Mouse (Mus musculus) neural tube, embryonic 14.5 days (tissue): Measurements from ENCODE around the gene Pwwp2b. TPM values are rescaled to one million over a fixed set of nuclear protein-coding genes. Genes with fewer than 3 reads are reported as not detected.
A peak's percentile ranks its signal among the peaks of the same experiment; 100 is the strongest.

Experiments used
- ATAC-seq: fragments of 200-750 bp; cut with Nextera tagmentation; 2 replicates; pipeline ENCODE4 v1.8.0; 2017; ENCODE audit warnings: low read depth, mild to moderate bottlenecking, moderate TSS enrichment, moderate library complexity
- H3K27ac ChIP-seq: fragments of 300-500 bp; sonication (generic); 2 replicates; pipeline ENCODE4 v1.5.1; 2014; ENCODE audit warnings: low read depth, mild to moderate bottlenecking, control low read depth, low read length, moderate library complexity, mixed read lengths
- H3K27me3 ChIP-seq: fragments of 300-500 bp; sonication (generic); 2 replicates; pipeline ENCODE4 v1.6.1; 2014; ENCODE audit warnings: low read length; ENCODE audit not compliant: control insufficient read depth, insufficient read depth
- H3K36me3 ChIP-seq: fragments of 300-500 bp; sonication (generic); 2 replicates; pipeline ENCODE4 v1.6.1; 2014; ENCODE audit warnings: low read length, mixed read lengths; ENCODE audit not compliant: control insufficient read depth, insufficient read depth
- H3K4me1 ChIP-seq: fragments of 300-500 bp; sonication (generic); 2 replicates; pipeline ENCODE4 v1.6.1; 2014; ENCODE audit warnings: low read length; ENCODE audit not compliant: control insufficient read depth, insufficient read depth
- H3K4me2 ChIP-seq: fragments of 300-500 bp; sonication (generic); 2 replicates; pipeline ENCODE4 v1.6.1; 2014; ENCODE audit warnings: mild to moderate bottlenecking, low read depth, low read length, control low read depth
- H3K4me3 ChIP-seq: fragments of 300-500 bp; sonication (generic); 2 replicates; pipeline ENCODE4 v1.5.1; 2014; ENCODE audit warnings: low read depth, low read length, control low read depth, mixed read lengths
- H3K9ac ChIP-seq: fragments of 300-500 bp; sonication (generic); replicated peaks from 2 replicates; pipeline ENCODE4 v1.6.1; 2014; ENCODE audit warnings: low read depth, mild to moderate bottlenecking, control low read depth, low read length, mixed read lengths
- H3K9me3 ChIP-seq: fragments of 300-500 bp; sonication (generic); 2 replicates; pipeline ENCODE4 v1.6.1; 2016; ENCODE audit warnings: low read length; ENCODE audit not compliant: control insufficient read depth
- WGBS: fragments of 180-500 bp; shearing (Covaris S2); extraction: QIAGEN DNeasy Blood & Tissue Kit; methylation state at CpG from one replicate; pipeline ENCODE4 v1.1.7; 2014; 5-methylcytosine and 5-hydroxymethylcytosine counted together
- polyA plus RNA-seq: library from polyadenylated mRNA; unstranded; fragments of >200 nt; fragmentation: Nextera tagmentation; extraction: Ambion mirVana; gene quantifications from 2 replicates; pipeline ENCODE4 v1.2.1, GENCODE M21; 2014

Gene Pwwp2b
- polyA plus RNA-seq, 1 experiment from 2014 or later: 6.4 TPM

GRCm38 (mm10) chr7:139249406-139250210 is 1.3 kb downstream of the Pwwp2b start:
- Histone ChIP-seq H3K36me3 (no peaks in the 10 kb centered on the region), H3K27ac (no peak overlapping the region), H3K4me3 (peak overlapping the region; percentile 58; the same call in 1 of the 2 replicates), H3K4me2 (peak overlapping the region; percentile 99), H3K4me1 (peaks cover 22% of the 10 kb centered on the region), H3K9ac (no peak overlapping the region), H3K27me3 (0 out of 2 replicates have a peak, but pooled peaks cover 2% of the 10 kb centered on the region), H3K9me3 (no peaks in the 10 kb centered on the region)
- ATAC-seq: no peak
- WGBS: 32% methylated on average over 6 of the region's 7 CpGs

GRCm38 (mm10) chr7:139251881-139252301 is 3.6 kb downstream of the Pwwp2b start:
- ATAC-seq: 0 out of 2 replicates have a peak, but pooled peaks have one; percentile 9
- H3K4me3 ChIP-seq: no peak overlapping the region
- H3K4me2 ChIP-seq: no peak overlapping the region
- H3K36me3 ChIP-seq: 0 out of 2 replicates have a peak, but pooled peaks cover 5% of the 10 kb centered on the region
- no peak overlapping the region for H3K27ac ChIP-seq
- H3K4me1 ChIP-seq: peaks cover 22% of the 10 kb centered on the region
- H3K9me3 ChIP-seq: no peaks in the 10 kb centered on the region
- H3K9ac ChIP-seq: no peak overlapping the region
- WGBS: 54% methylated on average over 5 of the region's 5 CpGs
- H3K27me3 ChIP-seq: no peaks in the 10 kb centered on the region

- no peak overlapping the region for H3K4me2 ChIP-seq
- WGBS: 95% methylated on average over 7 of the region's 7 CpGs
- no peaks in the 10 kb centered on the region for H3K9me3 ChIP-seq
- no peaks in the 10 kb centered on the region for H3K27me3 ChIP-seq
- H3K4me1 ChIP-seq: peaks cover 17% of the 10 kb centered on the region
- 0 out of 2 replicates have a peak, but pooled peaks cover 5% of the 10 kb centered on the region for H3K36me3 ChIP-seq
- H3K27ac ChIP-seq: no peak overlapping the region
- no peak overlapping the region for H3K9ac ChIP-seq
- ATAC-seq: no peak
- no peak overlapping the region for H3K4me3 ChIP-seq
Measured at GRCm38 (mm10) chr7:139252566-139252965, 4.3 kb downstream of the Pwwp2b start.

- no peak for ATAC-seq
- Histone ChIP-seq H3K4me3 (no peak overlapping the region), H3K9ac (no peak overlapping the region), H3K4me1 (peaks cover 13% of the 10 kb centered on the region), H3K36me3 (0 out of 2 replicates have a peak, but pooled peaks cover 5% of the 10 kb centered on the region), H3K9me3 (no peaks in the 10 kb centered on the region), H3K27me3 (no peaks in the 10 kb centered on the region), H3K27ac (no peak overlapping the region), H3K4me2 (no peak overlapping the region)
- WGBS: 80% methylated on average over 9 of the region's 9 CpGs
Measured at GRCm38 (mm10) chr7:139252986-139253385, 4.7 kb downstream of the Pwwp2b start.

GRCm38 (mm10) chr7:139253462-139253861 is 5.2 kb downstream of the Pwwp2b start:
- H3K9me3 ChIP-seq: no peaks in the 10 kb centered on the region
- no peak overlapping the region for H3K4me3 ChIP-seq
- no peaks in the 10 kb centered on the region for H3K27me3 ChIP-seq
- no peak overlapping the region for H3K4me2 ChIP-seq
- no peak overlapping the region for H3K27ac ChIP-seq
- 0 out of 2 replicates have a peak, but pooled peaks cover 5% of the 10 kb centered on the region for H3K36me3 ChIP-seq
- 83% methylated on average over 3 of the region's 3 CpGs for WGBS
- no peak overlapping the region for H3K9ac ChIP-seq
- peaks cover 13% of the 10 kb centered on the region for H3K4me1 ChIP-seq
- no peak for ATAC-seq

GRCm38 (mm10) chr7:139254626-139255025 is 6.3 kb downstream of the Pwwp2b start:
- Histone ChIP-seq H3K4me3 (no peak overlapping the region), H3K36me3 (0 out of 2 replicates have a peak, but pooled peaks cover 5% of the 10 kb centered on the region), H3K9ac (no peak overlapping the region), H3K9me3 (no peaks in the 10 kb centered on the region), H3K27ac (no peak overlapping the region), H3K27me3 (no peaks in the 10 kb centered on the region), H3K4me1 (peaks cover 5% of the 10 kb centered on the region), H3K4me2 (no peak overlapping the region)
- WGBS: 90% methylated on average over 5 of the region's 5 CpGs
- ATAC-seq: no peak

GRCm38 (mm10) chr7:139257752-139258542 is 9.7 kb downstream of the Pwwp2b start:
- no peaks in the 10 kb centered on the region for H3K9me3 ChIP-seq
- no peak overlapping the region for H3K9ac ChIP-seq
- no peak overlapping the region for H3K27ac ChIP-seq
- H3K4me2 ChIP-seq: no peak overlapping the region
- no peak for ATAC-seq
- H3K27me3 ChIP-seq: no peaks in the 10 kb centered on the region
- 78% methylated on average over 10 of the region's 10 CpGs for WGBS
- H3K36me3 ChIP-seq: 0 out of 2 replicates have a peak, but pooled peaks cover 5% of the 10 kb centered on the region
- no peaks in the 10 kb centered on the region for H3K4me1 ChIP-seq
- no peak overlapping the region for H3K4me3 ChIP-seq

- WGBS: 60% methylated on average over 4 of the region's 4 CpGs
- Histone ChIP-seq H3K27me3 (no peaks in the 10 kb centered on the region), H3K27ac (no peak overlapping the region), H3K9me3 (no peaks in the 10 kb centered on the region), H3K4me2 (no peak overlapping the region), H3K4me3 (no peak overlapping the region), H3K36me3 (no peaks in the 10 kb centered on the region), H3K9ac (no peak overlapping the region), H3K4me1 (no peaks in the 10 kb centered on the region)
- ATAC-seq: no peak
Measured at GRCm38 (mm10) chr7:139264337-139264736, 16.1 kb downstream of the Pwwp2b start.

- H3K9ac ChIP-seq: no peak overlapping the region
- no peaks in the 10 kb centered on the region for H3K27me3 ChIP-seq
- no peaks in the 10 kb centered on the region for H3K36me3 ChIP-seq
- WGBS: 68% methylated on average over 6 of the region's 6 CpGs
- no peak for ATAC-seq
- H3K4me1 ChIP-seq: no peaks in the 10 kb centered on the region
- H3K27ac ChIP-seq: no peak overlapping the region
- no peak overlapping the region for H3K4me2 ChIP-seq
- no peaks in the 10 kb centered on the region for H3K9me3 ChIP-seq
- no peak overlapping the region for H3K4me3 ChIP-seq
Measured at GRCm38 (mm10) chr7:139265634-139266033, 17.4 kb downstream of the Pwwp2b start.
